Mouse (Mus musculus) embryonic facial prominence, embryonic 11.5 days (tissue): ENCODE data around the gene Fat3. TPM values are rescaled to one million over a fixed set of nuclear protein-coding genes. Genes with fewer than 3 reads are reported as not detected.

Experiments
- ATAC-seq: fragments of 200-750 bp; cut with Nextera tagmentation; replicated peaks from 2 replicates; pipeline ENCODE4 v1.8.0; 2017; ENCODE audit warnings: low read depth; ENCODE audit not compliant: insufficient number of reproducible peaks, low FRiP score, low TSS enrichment
- DNase-seq: peaks from one replicate; pipeline ENCODE4 v3.0.0-alpha.2; 2015; ENCODE audit warnings: low spot score
- H3K27ac ChIP-seq: fragments of 300-500 bp; sonication (generic); replicated peaks from 2 replicates; pipeline ENCODE4 v1.5.1; 2014; ENCODE audit warnings: mild to moderate bottlenecking, low read depth, low read length, control low read depth
- H3K27me3 ChIP-seq: fragments of 300-500 bp; sonication (generic); 2 replicates; pipeline ENCODE4 v1.6.1; 2014; ENCODE audit warnings: mild to moderate bottlenecking, low read length, moderate library complexity, mixed read lengths; ENCODE audit not compliant: control insufficient read depth, insufficient read depth
- H3K36me3 ChIP-seq: fragments of 300-500 bp; sonication (generic); replicated peaks from 2 replicates; pipeline ENCODE4 v1.6.1; 2014; ENCODE audit warnings: low read depth, mild to moderate bottlenecking, low read length, moderate library complexity, mixed read lengths; ENCODE audit not compliant: control insufficient read depth, insufficient read depth
- H3K4me1 ChIP-seq: fragments of 300-500 bp; sonication (generic); 2 replicates; pipeline ENCODE4 v1.6.1; 2014; ENCODE audit warnings: low read length, mixed read lengths; ENCODE audit not compliant: control insufficient read depth, insufficient read depth
- H3K4me2 ChIP-seq: fragments of 300-500 bp; sonication (generic); 2 replicates; pipeline ENCODE4 v1.6.1; 2014; ENCODE audit warnings: low read depth, mild to moderate bottlenecking, control low read depth, low read length, moderate library complexity
- H3K4me3 ChIP-seq: fragments of 300-500 bp; sonication (generic); 2 replicates; pipeline ENCODE4 v1.5.1; 2014; ENCODE audit warnings: low read depth, low read length, control low read depth
- H3K9ac ChIP-seq: fragments of 300-500 bp; sonication (generic); replicated peaks from 2 replicates; pipeline ENCODE4 v1.6.1; 2014; ENCODE audit warnings: mild to moderate bottlenecking, control low read depth, low read length
- H3K9me3 ChIP-seq: fragments of 300-500 bp; sonication (generic); replicated peaks from 2 replicates; pipeline ENCODE4 v1.6.1; 2016; ENCODE audit warnings: mild to moderate bottlenecking, low read length, inconsistent platforms, mixed read lengths; ENCODE audit not compliant: control insufficient read depth
- WGBS: fragments of 180-500 bp; shearing (Covaris S2); extraction: QIAGEN DNeasy Blood & Tissue Kit; methylation state at CpG from one replicate; pipeline ENCODE4 v1.1.7; 2014; 5-methylcytosine and 5-hydroxymethylcytosine counted together
- polyA plus RNA-seq: library from polyadenylated mRNA; unstranded; fragments of >200 nt; fragmentation: Nextera tagmentation; extraction: Ambion mirVana; gene quantifications from 2 replicates; pipeline ENCODE4 v1.2.1, GENCODE M21; 2014

Fat3 gene
- polyA plus RNA-seq, 1 experiment from 2014 or later: 4.1 TPM

GRCm38 (mm10) chr9:16036346-16036745 is 464.7 kb downstream of the Fat3 start:
- Histone ChIP-seq H3K36me3 (no peaks in the 10 kb centered on the region), H3K27me3 (no peaks in the 10 kb centered on the region), H3K27ac (no peak overlapping the region), H3K4me2 (no peak overlapping the region), H3K4me1 (no peaks in the 10 kb centered on the region), H3K9ac (no peak overlapping the region), H3K9me3 (no peaks in the 10 kb centered on the region), H3K4me3 (no peak overlapping the region)
- no peak for ATAC-seq
- no peak for DNase-seq

GRCm38 (mm10) chr9:16029715-16030285 is 471.3 kb downstream of the Fat3 start:
- H3K36me3 ChIP-seq: no peaks in the 10 kb centered on the region
- 85% methylated on average over 11 of the region's 11 CpGs for WGBS
- no peak overlapping the region for H3K4me2 ChIP-seq
- DNase-seq (no peak), ATAC-seq (no peak)
- no peaks in the 10 kb centered on the region for H3K4me1 ChIP-seq
- no peak overlapping the region for H3K4me3 ChIP-seq
- no peak overlapping the region for H3K27ac ChIP-seq
- no peaks in the 10 kb centered on the region for H3K9me3 ChIP-seq
- no peak overlapping the region for H3K9ac ChIP-seq
- H3K27me3 ChIP-seq: no peaks in the 10 kb centered on the region

DNA sequence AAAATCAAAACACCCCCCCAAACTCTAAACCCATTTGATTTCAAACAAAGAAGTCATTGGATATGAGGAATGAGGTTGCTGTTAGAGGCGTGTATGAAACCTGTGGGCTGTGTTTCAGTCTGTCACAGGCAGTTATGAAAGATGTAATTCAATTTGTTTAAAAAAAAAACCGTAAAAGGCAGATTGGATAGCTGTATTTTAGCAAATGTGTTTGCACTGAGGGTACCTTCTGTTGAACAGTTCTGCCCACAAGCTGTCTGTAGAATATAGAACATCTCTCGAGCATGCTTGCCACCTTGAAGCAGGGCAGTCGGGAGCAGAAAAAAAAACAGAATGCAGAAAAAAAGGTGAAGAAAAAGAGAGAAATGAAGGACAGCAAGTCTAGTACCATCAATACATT is 472.0 kb downstream of the Fat3 start:
- H3K27ac ChIP-seq: no peak overlapping the region
- H3K4me3 ChIP-seq: no peak overlapping the region
- no peaks in the 10 kb centered on the region for H3K36me3 ChIP-seq
- H3K27me3 ChIP-seq: no peaks in the 10 kb centered on the region
- no peak overlapping the region for H3K9ac ChIP-seq
- H3K9me3 ChIP-seq: no peaks in the 10 kb centered on the region
- 75% methylated on average over 4 of the region's 4 CpGs for WGBS
- ATAC-seq: no peak
- H3K4me1 ChIP-seq: no peaks in the 10 kb centered on the region
- no peak overlapping the region for H3K4me2 ChIP-seq
- DNase-seq: no peak

GRCm38 (mm10) chr9:16028394-16028911 is 472.6 kb downstream of the Fat3 start:
- Histone ChIP-seq H3K4me1 (no peaks in the 10 kb centered on the region), H3K27ac (no peak overlapping the region), H3K36me3 (no peaks in the 10 kb centered on the region), H3K9ac (no peak overlapping the region), H3K4me2 (no peak overlapping the region), H3K27me3 (no peaks in the 10 kb centered on the region), H3K4me3 (no peak overlapping the region), H3K9me3 (no peaks in the 10 kb centered on the region)
- no peak for ATAC-seq
- 35% methylated on average over 4 of the region's 4 CpGs for WGBS
- no peak for DNase-seq

DNA sequence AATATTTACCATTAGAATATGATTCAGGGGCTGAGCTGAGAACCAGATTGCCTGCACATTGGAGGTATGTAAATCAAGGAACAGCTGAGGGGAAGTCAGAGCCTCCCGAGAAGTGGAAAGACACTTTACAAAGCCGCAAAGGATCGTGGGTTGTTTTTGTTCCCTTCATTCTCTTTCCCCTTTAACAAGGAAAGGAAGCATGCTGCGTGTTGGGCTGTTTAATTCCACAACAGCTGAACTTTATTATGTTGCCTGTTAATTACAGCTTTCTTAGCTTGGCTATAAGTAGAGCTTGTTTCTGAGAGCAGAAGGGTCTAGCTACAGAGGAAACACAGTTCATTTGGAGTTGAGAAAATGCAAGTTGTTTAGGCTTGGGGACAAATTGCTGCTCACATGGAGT is 475.0 kb downstream of the Fat3 start:
- no peak for ATAC-seq
- H3K4me1 ChIP-seq: no peaks in the 10 kb centered on the region
- H3K36me3 ChIP-seq: no peaks in the 10 kb centered on the region
- 66% methylated on average over 4 of the region's 4 CpGs for WGBS
- no peak overlapping the region for H3K4me3 ChIP-seq
- H3K27me3 ChIP-seq: no peaks in the 10 kb centered on the region
- H3K27ac ChIP-seq: no peak overlapping the region
- DNase-seq: peak; percentile 8
- no peak overlapping the region for H3K4me2 ChIP-seq
- H3K9me3 ChIP-seq: no peaks in the 10 kb centered on the region
- no peak overlapping the region for H3K9ac ChIP-seq

DNA sequence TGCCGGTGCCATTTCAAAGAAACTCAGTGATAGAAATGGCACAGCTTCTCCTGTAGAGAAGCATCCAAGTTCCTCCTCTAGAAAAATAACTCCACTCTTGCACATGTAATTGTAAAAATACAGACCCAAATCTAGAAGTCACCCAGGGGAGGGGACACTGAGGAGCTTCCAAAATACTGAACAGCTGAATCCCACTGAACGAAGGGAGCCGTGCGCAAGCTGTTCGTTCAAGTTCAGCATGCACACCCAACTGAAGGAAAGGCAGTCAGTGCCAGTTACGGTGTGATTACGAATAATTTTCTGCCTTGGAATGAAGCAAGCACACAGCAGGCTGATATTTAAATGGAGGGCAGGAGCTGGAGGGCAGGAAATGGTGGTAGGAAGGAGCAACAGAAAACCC is 476.4 kb downstream of the Fat3 start:
- DNase-seq: no peak
- H3K36me3 ChIP-seq: no peaks in the 10 kb centered on the region
- H3K9ac ChIP-seq: no peak overlapping the region
- H3K4me3 ChIP-seq: no peak overlapping the region
- no peak overlapping the region for H3K27ac ChIP-seq
- no peaks in the 10 kb centered on the region for H3K9me3 ChIP-seq
- no peak overlapping the region for H3K4me2 ChIP-seq
- no peak for ATAC-seq
- H3K27me3 ChIP-seq: no peaks in the 10 kb centered on the region
- H3K4me1 ChIP-seq: no peaks in the 10 kb centered on the region
- 92% methylated on average over 7 of the region's 7 CpGs for WGBS

GRCm38 (mm10) chr9:16014115-16014514 is 487.0 kb downstream of the Fat3 start:
- DNase-seq (peak; percentile 8), ATAC-seq (no peak)

GRCm38 (mm10) chr9:16011382-16011781 is 489.7 kb downstream of the Fat3 start:
- no peaks in the 10 kb centered on the region for H3K4me1 ChIP-seq
- H3K4me3 ChIP-seq: no peak overlapping the region
- no peak for DNase-seq
- H3K27me3 ChIP-seq: no peaks in the 10 kb centered on the region
- no peak overlapping the region for H3K4me2 ChIP-seq
- no peak overlapping the region for H3K27ac ChIP-seq
- ATAC-seq: no peak
- no peaks in the 10 kb centered on the region for H3K9me3 ChIP-seq
- H3K9ac ChIP-seq: no peak overlapping the region
- H3K36me3 ChIP-seq: no peaks in the 10 kb centered on the region
- WGBS: 93% methylated on average over 3 of the region's 3 CpGs

More at GRCm38 (mm10) chr9:16014115-16014514, 487.0 kb downstream of the Fat3 start:
- no peaks in the 10 kb centered on the region for H3K4me1 ChIP-seq
- H3K4me3 ChIP-seq: no peak overlapping the region
- no peak overlapping the region for H3K4me2 ChIP-seq
- 38% methylated on average over 2 of the region's 2 CpGs for WGBS
- no peaks in the 10 kb centered on the region for H3K36me3 ChIP-seq
- H3K27ac ChIP-seq: no peak overlapping the region
- no peaks in the 10 kb centered on the region for H3K27me3 ChIP-seq
- H3K9me3 ChIP-seq: no peaks in the 10 kb centered on the region
- no peak overlapping the region for H3K9ac ChIP-seq
